Mouse (Mus musculus) kidney, adult 2 months (tissue): ENCODE results near the gene Saal1.

Source experiments
- CTCF ChIP-seq: fragments of 200-500 bp; conservative IDR thresholded peaks from 2 replicates; pipeline ENCODE4 v1.5.1; 2011; ENCODE audit warnings: low read depth, mild to moderate bottlenecking, control low read depth, low read length, moderate library complexity, mixed read lengths; ENCODE audit not compliant: insufficient read depth, insufficient read length
- POLR2A ChIP-seq: fragments of 200-500 bp; IDR thresholded peaks from one replicate; pipeline ENCODE4 v1.6.1; 2011; ENCODE audit warnings: low read depth, low read length, control low read depth

DNA sequence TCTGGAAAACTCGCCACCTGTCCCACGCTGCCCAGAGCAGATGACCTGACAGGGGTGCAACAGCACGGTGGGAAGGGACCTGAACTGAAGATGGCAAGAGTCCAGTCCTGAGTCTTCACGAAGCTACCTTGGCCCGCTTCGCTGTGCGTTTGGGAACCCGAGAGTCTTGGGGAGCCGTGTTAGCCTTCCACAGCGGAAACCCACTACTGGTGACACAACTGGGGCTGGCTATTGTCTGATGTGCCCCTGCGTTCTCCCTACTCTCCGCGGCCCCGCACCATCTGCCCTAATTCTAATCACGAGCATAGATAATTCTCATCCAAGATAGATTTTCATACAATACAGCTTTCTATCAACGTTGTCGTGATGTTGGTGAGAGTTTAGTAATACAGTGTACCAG is 70.4 kb downstream of the Saal1 start:
- TF ChIP-seq CTCF = no peak
- no peak for TF ChIP-seq POLR2A
